Mouse (Mus musculus) liver, adult 2 months (tissue): ENCODE data around the gene Muc2. TPM values are rescaled to one million over a fixed set of nuclear protein-coding genes. Genes with fewer than 3 reads are reported as not detected.

Experiments
- DNase-seq: peaks from one replicate; pipeline ENCODE4 v3.0.0-alpha.2; 2011; ENCODE audit warnings: low read depth, low spot score; ENCODE audit errors: extremely low read depth
- H3K27ac ChIP-seq: fragments of 200-500 bp; replicated peaks from 2 replicates; pipeline ENCODE4 v1.5.1; 2012; ENCODE audit warnings: low read depth, mild to moderate bottlenecking, control low read depth, inconsistent platforms, low read length; ENCODE audit not compliant: insufficient read depth
- H3K27me3 ChIP-seq: fragments of 200-500 bp; 2 replicates; pipeline ENCODE4 v1.6.1; 2012; ENCODE audit warnings: mild to moderate bottlenecking, moderate library complexity, low read length, inconsistent platforms; ENCODE audit not compliant: control insufficient read depth, insufficient read depth
- H3K36me3 ChIP-seq: fragments of 200-500 bp; 2 replicates; pipeline ENCODE4 v1.6.1; 2012; ENCODE audit warnings: low read length, inconsistent platforms; ENCODE audit not compliant: control insufficient read depth, insufficient read depth
- H3K4me1 ChIP-seq: fragments of 200-500 bp; 2 replicates; pipeline ENCODE4 v1.6.1; 2011; ENCODE audit warnings: low read length; ENCODE audit not compliant: control insufficient read depth, insufficient read depth
- H3K4me3 ChIP-seq: fragments of 200-500 bp; 2 replicates; pipeline ENCODE4 v1.5.1; 2011; ENCODE audit warnings: low read depth, mild to moderate bottlenecking, control low read depth, low read length, moderate library complexity; ENCODE audit not compliant: insufficient read depth
- H3K79me2 ChIP-seq: fragments of 200-500 bp; 2 replicates; pipeline ENCODE4 v1.6.1; 2012; ENCODE audit warnings: inconsistent platforms, mild to moderate bottlenecking, low read length, moderate library complexity; ENCODE audit not compliant: control insufficient read depth, insufficient read depth
- H3K9ac ChIP-seq: fragments of 200-500 bp; 2 replicates; pipeline ENCODE4 v1.6.1; 2012; ENCODE audit warnings: low read depth, mild to moderate bottlenecking, control low read depth, inconsistent platforms, low read length
- CTCF ChIP-seq: fragments of 200-500 bp; IDR thresholded peaks from 2 replicates; pipeline ENCODE4 v1.5.1; 2011; ENCODE audit warnings: low read depth, low read length, control low read depth
- POLR2A ChIP-seq: fragments of 200-500 bp; IDR thresholded peaks from 2 replicates; pipeline ENCODE4 v1.6.1; 2011; ENCODE audit warnings: low read length, control low read depth; ENCODE audit not compliant: insufficient read depth; ENCODE audit errors: extremely low read depth
- WGBS: fragments of 180-500 bp; shearing (Covaris S2); methylation state at CpG from one replicate; pipeline ENCODE4 v1.1.7; 2018; 5-methylcytosine and 5-hydroxymethylcytosine counted together
- polyA plus RNA-seq: library from polyadenylated mRNA; depleted of rRNA; stranded (reverse); fragments of >200 nt; gene quantifications from 2 replicates; pipeline ENCODE4 v1.2.3, GENCODE M21; 2012; rRNA removed
- total RNA-seq: library from RNA; depleted of rRNA; stranded (reverse); fragments of >200 nt; gene quantifications from 2 replicates; pipeline ENCODE4 v1.2.3, GENCODE M21; 2014; rRNA removed

Muc2 gene
- total and polyA plus RNA-seq, 2 experiments, result 3.7 TPM; not detected in 1

GRCm38 (mm10) chr7:141803206-141803605 lies 113.1 kb downstream of the Muc2 start:
- no peak overlapping the region for H3K27ac ChIP-seq
- WGBS, result 88% methylated on average over 7 of the region's 7 CpGs
- no peak overlapping the region for H3K9ac ChIP-seq
- TF ChIP-seq POLR2A, result no peak
- no peak for TF ChIP-seq CTCF
- H3K4me3 ChIP-seq, result no peak overlapping the region
- H3K79me2 ChIP-seq, result no peaks in the 10 kb centered on the region
- no peak for DNase-seq
- 0 out of 2 replicates have a peak, but pooled peaks cover 2% of the 10 kb centered on the region for H3K27me3 ChIP-seq
- H3K4me1 ChIP-seq, result no peaks in the 10 kb centered on the region
- no peaks in the 10 kb centered on the region for H3K36me3 ChIP-seq

Other genes with a start within 250 kb of the Muc2 start
- 0.37 and 0.94 TPM in 2 replicates for gene Pidd1, start 246.3 kb upstream of the Muc2 start, total RNA-seq
- 3.8 and 4.7 TPM in 2 replicates for gene Pidd1, start 246.3 kb upstream of the Muc2 start, polyA plus RNA-seq
- gene Rplp2, start 243.0 kb upstream of the Muc2 start, total RNA-seq, result 255 and 308 TPM in 2 replicates
- 265 and 286 TPM in 2 replicates for gene Rplp2, start 243.0 kb upstream of the Muc2 start, polyA plus RNA-seq
- 22.6 and 31.7 TPM in 2 replicates for gene Pnpla2, start 235.1 kb upstream of the Muc2 start, total RNA-seq
- 83.7 and 84.8 TPM in 2 replicates for gene Pnpla2, start 235.1 kb upstream of the Muc2 start, polyA plus RNA-seq
- gene Cracr2b, start 229.2 kb upstream of the Muc2 start, total RNA-seq, result 3.7 and 4.3 TPM in 2 replicates
- 4.7 and 8.7 TPM in 2 replicates for gene Cracr2b, start 229.2 kb upstream of the Muc2 start, polyA plus RNA-seq
- 51.9 and 52.7 TPM in 2 replicates for gene Cd151, start 222.9 kb upstream of the Muc2 start, total RNA-seq
- 92.8 and 103 TPM in 2 replicates for gene Cd151, start 222.9 kb upstream of the Muc2 start, polyA plus RNA-seq
- 41.1 and 43.3 TPM in 2 replicates for gene Polr2l, start 215.2 kb upstream of the Muc2 start, total RNA-seq
- 42.8 and 45.7 TPM in 2 replicates for gene Polr2l, start 215.2 kb upstream of the Muc2 start, polyA plus RNA-seq
- gene Tspan4, start 215.1 kb upstream of the Muc2 start, total RNA-seq, result 66.9 and 67.1 TPM in 2 replicates
- 78.1 and 135 TPM in 2 replicates for gene Tspan4, start 215.1 kb upstream of the Muc2 start, polyA plus RNA-seq
- 24.2 and 30.6 TPM in 2 replicates for gene Chid1, start 150.5 kb upstream of the Muc2 start, total RNA-seq
- gene Chid1, start 150.5 kb upstream of the Muc2 start, polyA plus RNA-seq, result 32.6 and 45.1 TPM in 2 replicates
- 42.2 and 54.0 TPM in 2 replicates for gene Ap2a2, start 128.2 kb upstream of the Muc2 start, total RNA-seq
- gene Ap2a2, start 128.2 kb upstream of the Muc2 start, polyA plus RNA-seq, result 37.9 and 38.1 TPM in 2 replicates
- 0.07 TPM in 1 of 2 replicates, not detected in the other for gene Muc6, start 35.0 kb upstream of the Muc2 start, total RNA-seq
- gene Muc6, start 35.0 kb upstream of the Muc2 start, polyA plus RNA-seq, result not detected in 2 replicates
- gene Muc5ac, start 98.6 kb downstream of the Muc2 start, total RNA-seq, result not detected in 2 replicates
- 0.01 TPM in 1 of 2 replicates, not detected in the other for gene Muc5ac, start 98.6 kb downstream of the Muc2 start, polyA plus RNA-seq
- gene Muc5b, start 148.7 kb downstream of the Muc2 start, total RNA-seq, result not detected in 2 replicates
- under 0.01 TPM in 1 of 2 replicates, not detected in the other for gene Muc5b, start 148.7 kb downstream of the Muc2 start, polyA plus RNA-seq
- 25.9 and 32.3 TPM in 2 replicates for gene Tollip, start 228.2 kb downstream of the Muc2 start, total RNA-seq
- gene Tollip, start 228.2 kb downstream of the Muc2 start, polyA plus RNA-seq, result 48.2 and 51.6 TPM in 2 replicates